Mouse (Mus musculus) ES-Bruce4 (cell line): ENCODE data around the gene Sik1. TPM values are rescaled to one million over a fixed set of nuclear protein-coding genes. Genes with fewer than 3 reads are reported as not detected.

ENCODE experiments used
- H3K27ac ChIP-seq: 2 replicates; pipeline ENCODE4 v1.5.1; 2012; ENCODE audit warnings: low read length, inconsistent platforms; ENCODE audit not compliant: insufficient read depth
- H3K27me3 ChIP-seq: 2 replicates; pipeline ENCODE4 v1.6.1; 2012; ENCODE audit warnings: mild to moderate bottlenecking, low read length, inconsistent platforms; ENCODE audit not compliant: control insufficient read depth, poor library complexity, insufficient read depth, severe bottlenecking
- H3K36me3 ChIP-seq: 2 replicates; pipeline ENCODE4 v1.6.1; 2012; ENCODE audit warnings: inconsistent platforms, mild to moderate bottlenecking, low read length, moderate library complexity; ENCODE audit not compliant: control insufficient read depth, poor library complexity, insufficient read depth, severe bottlenecking
- H3K4me1 ChIP-seq: one replicate; pipeline ENCODE4 v1.8.1; 2011; ENCODE audit warnings: low read length; ENCODE audit not compliant: control insufficient read depth, insufficient read depth
- H3K4me3 ChIP-seq: 2 replicates; pipeline ENCODE4 v1.5.1; 2011; ENCODE audit warnings: low read depth, mild to moderate bottlenecking, low read length
- H3K9ac ChIP-seq: 2 replicates; pipeline ENCODE4 v1.6.1; 2012; ENCODE audit warnings: low read depth, mild to moderate bottlenecking, inconsistent platforms; ENCODE audit not compliant: poor library complexity, severe bottlenecking
- H3K9me3 ChIP-seq: replicated peaks from 2 replicates; pipeline ENCODE4 v1.6.1; 2012; ENCODE audit warnings: mild to moderate bottlenecking, low read length, inconsistent platforms; ENCODE audit not compliant: control insufficient read depth, poor library complexity, insufficient read depth, severe bottlenecking
- CTCF ChIP-seq: IDR thresholded peaks from one replicate; pipeline ENCODE4 v1.8.1; 2011; ENCODE audit warnings: low read depth, low read length
- EP300 ChIP-seq: IDR thresholded peaks from 2 replicates; pipeline ENCODE4 v1.6.1; 2011; ENCODE audit warnings: low read depth, low read length; ENCODE audit not compliant: insufficient read depth
- POLR2A ChIP-seq: IDR thresholded peaks from one replicate; pipeline ENCODE4 v1.8.1; 2011; ENCODE audit warnings: low read length; ENCODE audit not compliant: insufficient read depth
- polyA plus RNA-seq: library from polyadenylated mRNA; stranded (reverse); fragments of >200 nt; gene quantifications from 2 replicates; pipeline ENCODE4 v1.2.4, GENCODE M21; 2011; ENCODE audit warnings: low read depth; ENCODE audit not compliant: missing spikeins, insufficient read depth, insufficient read length

Sik1 gene
- polyA plus RNA-seq, 1 experiment = 45.1 TPM

DNA sequence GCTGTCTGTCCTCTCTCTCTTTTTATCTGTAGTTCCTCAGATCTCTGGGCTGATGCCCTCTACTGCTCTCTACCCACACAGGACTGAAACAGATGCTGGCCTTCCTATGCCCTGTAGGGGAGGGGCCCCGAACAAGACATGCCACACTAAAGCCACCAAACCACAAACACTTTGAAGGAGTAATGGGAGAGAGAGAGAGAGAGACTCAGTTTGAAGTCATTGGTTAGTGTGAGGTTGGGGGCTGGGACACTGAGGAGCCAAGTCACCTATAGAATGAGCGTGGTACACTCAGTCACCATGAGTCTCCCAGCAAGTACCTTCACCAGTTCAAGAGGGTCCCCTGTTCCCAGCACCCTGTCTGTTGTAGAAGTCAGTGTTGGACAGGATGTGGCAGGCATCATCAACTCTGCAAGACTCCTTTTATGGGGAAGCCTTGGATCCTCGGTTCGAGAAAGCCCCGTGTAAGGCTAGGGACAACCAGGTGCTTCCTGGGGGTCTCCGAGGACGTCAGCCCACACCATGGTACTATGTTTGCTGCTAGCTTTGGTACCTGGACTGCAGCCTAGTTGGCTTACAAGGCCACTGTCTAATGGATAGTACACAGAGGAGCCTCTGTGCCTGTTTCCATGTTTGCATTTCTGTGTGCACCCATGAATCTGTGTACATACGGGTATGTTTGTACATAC is 17.7 kb upstream of the Sik1 start:
- Histone ChIP-seq H3K4me3 (no peak overlapping the region), H3K27ac (no peak overlapping the region), H3K9me3 (no peaks in the 10 kb centered on the region), H3K36me3 (no peaks in the 10 kb centered on the region), H3K27me3 (no peaks in the 10 kb centered on the region), H3K4me1 (peaks cover 2% of the 10 kb centered on the region), H3K9ac (no peak overlapping the region)
- TF ChIP-seq CTCF = no peak
- no peak for TF ChIP-seq EP300
- TF ChIP-seq POLR2A = no peak

DNA sequence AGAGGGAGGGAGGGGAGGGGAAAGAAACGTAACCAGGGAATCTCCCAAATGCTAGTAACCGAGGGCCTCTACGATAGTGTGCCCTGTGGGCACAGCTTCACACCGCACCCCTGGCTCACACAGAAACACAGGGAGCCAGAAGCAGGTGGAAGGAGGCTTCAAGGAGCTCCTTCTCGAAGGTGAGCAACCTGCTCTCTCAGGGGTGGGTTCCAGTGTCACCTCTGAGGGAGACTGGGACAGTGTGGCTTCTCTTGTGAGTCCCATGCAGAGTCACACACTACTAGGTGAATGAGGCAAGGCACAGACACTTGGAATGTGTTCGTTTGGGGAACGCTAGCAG is 17.2 kb upstream of the Sik1 start:
- Histone ChIP-seq H3K4me3 (no peak overlapping the region), H3K27ac (no peak overlapping the region), H3K9ac (no peak overlapping the region), H3K9me3 (no peaks in the 10 kb centered on the region), H3K27me3 (no peaks in the 10 kb centered on the region), H3K36me3 (no peaks in the 10 kb centered on the region), H3K4me1 (peaks cover 1% of the 10 kb centered on the region)
- TF ChIP-seq CTCF (no peak), EP300 (no peak), POLR2A (no peak)

DNA sequence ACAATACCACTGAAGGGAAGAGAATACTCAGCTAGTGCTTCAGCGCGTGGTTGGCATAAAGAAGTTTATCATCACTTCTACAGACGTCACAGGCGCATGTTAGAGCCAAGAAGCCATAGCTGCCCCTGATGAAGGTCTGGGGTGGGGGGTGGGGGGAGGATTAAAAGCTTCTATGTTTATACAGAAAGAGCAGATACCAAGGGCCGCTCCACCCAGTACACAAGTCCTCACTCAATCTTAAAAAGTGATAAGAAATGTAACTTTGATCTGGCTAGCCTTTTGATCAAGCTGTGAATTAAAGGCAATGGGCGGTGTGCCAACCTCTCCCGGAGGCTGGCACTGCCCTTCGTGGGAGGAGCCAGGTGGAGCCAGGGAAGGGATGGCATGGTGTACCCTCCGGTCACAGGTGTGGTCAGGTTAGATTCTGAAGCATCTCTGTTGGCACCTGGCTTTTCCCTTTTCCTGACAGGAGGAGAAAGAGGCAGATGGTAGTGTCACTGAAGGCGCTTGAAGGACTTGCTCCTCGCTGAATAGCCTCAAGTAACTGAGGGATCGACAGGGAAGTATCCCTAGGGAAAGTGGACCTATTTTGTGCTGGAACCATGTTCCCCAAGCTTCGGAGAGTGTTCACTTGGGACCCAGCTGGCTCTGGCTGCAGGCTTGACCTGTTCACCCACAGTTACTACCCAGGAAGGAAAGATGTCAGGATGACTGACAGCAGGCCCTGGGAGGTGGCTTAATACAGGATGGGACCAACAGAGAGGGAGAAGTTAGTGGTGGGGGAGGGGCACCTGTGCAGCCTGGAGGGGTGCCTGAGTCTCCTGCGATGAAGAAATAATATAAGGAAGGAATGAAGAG is 16.6 kb upstream of the Sik1 start:
- TF ChIP-seq EP300 (no peak), POLR2A (no peak), CTCF (no peak)

GRCm38 (mm10) chr17:31870931-31871421 is 15.4 kb upstream of the Sik1 start:
- H3K9me3 ChIP-seq = no peaks in the 10 kb centered on the region
- H3K36me3 ChIP-seq = no peaks in the 10 kb centered on the region
- TF ChIP-seq POLR2A (no peak), EP300 (0 out of 2 replicates have a peak, but pooled peaks have one; percentile 24)
- H3K4me1 ChIP-seq = no peaks in the 10 kb centered on the region
- H3K9ac ChIP-seq = no peak overlapping the region
- H3K27me3 ChIP-seq = no peaks in the 10 kb centered on the region
- H3K4me3 ChIP-seq = peak overlapping the region; percentile 41
- H3K27ac ChIP-seq = no peak overlapping the region

More for the DNA sequence above, 16.6 kb upstream of the Sik1 start:
- no peak overlapping the region for H3K27ac ChIP-seq
- no peak overlapping the region for H3K4me3 ChIP-seq
- no peaks in the 10 kb centered on the region for H3K4me1 ChIP-seq
- no peaks in the 10 kb centered on the region for H3K9me3 ChIP-seq
- no peaks in the 10 kb centered on the region for H3K27me3 ChIP-seq
- H3K36me3 ChIP-seq = no peaks in the 10 kb centered on the region
- H3K9ac ChIP-seq = no peak overlapping the region

GRCm38 (mm10) chr17:31870446-31870845 is 14.8 kb upstream of the Sik1 start:
- peak overlapping the region; percentile 41 for H3K4me3 ChIP-seq
- TF ChIP-seq EP300 (no peak), CTCF (no peak), POLR2A (no peak)
- no peaks in the 10 kb centered on the region for H3K4me1 ChIP-seq

DNA sequence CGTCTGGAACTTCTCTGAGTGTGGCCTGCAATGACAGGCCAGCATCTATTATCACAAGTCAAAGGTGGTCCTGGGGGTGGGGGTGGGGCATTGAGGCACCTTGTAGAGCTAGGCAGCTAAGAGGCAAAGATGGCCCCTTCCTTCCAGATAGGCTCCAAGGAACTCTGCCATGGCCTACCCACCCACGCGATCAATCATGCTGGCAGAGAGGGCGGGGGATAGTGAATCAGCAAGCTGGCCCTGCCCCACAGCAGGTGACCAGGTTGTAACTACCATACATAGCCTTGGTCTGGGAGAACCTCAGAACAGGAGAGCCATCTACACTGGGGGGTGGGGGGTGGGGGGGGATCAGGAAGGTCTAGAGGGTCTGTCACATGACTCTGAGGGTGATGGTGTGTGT is 12.5 kb upstream of the Sik1 start:
- no peaks in the 10 kb centered on the region for H3K4me1 ChIP-seq
- no peaks in the 10 kb centered on the region for H3K36me3 ChIP-seq
- no peak overlapping the region for H3K27ac ChIP-seq
- H3K9ac ChIP-seq = no peak overlapping the region
- H3K9me3 ChIP-seq = no peaks in the 10 kb centered on the region
- TF ChIP-seq EP300 = no peak
- no peak for TF ChIP-seq POLR2A
- TF ChIP-seq CTCF = no peak
- H3K27me3 ChIP-seq = no peaks in the 10 kb centered on the region
- no peak overlapping the region for H3K4me3 ChIP-seq

More at GRCm38 (mm10) chr17:31870446-31870845, 14.8 kb upstream of the Sik1 start:
- Histone ChIP-seq H3K9me3 (no peaks in the 10 kb centered on the region), H3K9ac (no peak overlapping the region), H3K27ac (no peak overlapping the region), H3K36me3 (no peaks in the 10 kb centered on the region), H3K27me3 (no peaks in the 10 kb centered on the region)
